Mouse (Mus musculus) gastrocnemius, adult 2 months (tissue): ENCODE measurements around the gene Rbpj. TPM values are rescaled to one million over a fixed set of nuclear protein-coding genes. Genes with fewer than 3 reads are reported as not detected.

Experiments used
- DNase-seq: peaks from one replicate; pipeline ENCODE4 v3.0.0; 2022
- H3K27ac ChIP-seq: fragments of 200-600 bp; 2 replicates; pipeline ENCODE4 v1.8.1; 2022; ENCODE audit warnings: mild to moderate bottlenecking
- H3K4me3 ChIP-seq: fragments of 200-600 bp; 2 replicates; pipeline ENCODE4 v1.8.1; 2022; ENCODE audit warnings: mild to moderate bottlenecking, moderate library complexity
- CTCF ChIP-seq: fragments of 200-600 bp; IDR thresholded peaks from 2 replicates; pipeline ENCODE4 v1.8.1; 2022; ENCODE audit warnings: antibody characterized with exemption, mild to moderate bottlenecking, moderate library complexity
- intact Hi-C: fragments of 180-260 bp; cut with DNase I; formaldehyde crosslinking; loops from one replicate; pipeline ENCODE4 v1.15.1; 2025
- total RNA-seq, 2 experiments: library from RNA; stranded (reverse); gene quantifications; 2 replicates each; pipeline ENCODE4 v1.2.3; 2021

Rbpj gene
- total RNA-seq, 2 experiments from 2014 or later: 20.9 to 21.7 TPM

GRCm38 (mm10) chr5:53451829-53452228 lies 14.1 kb upstream of the Rbpj start:
- DNase-seq: no peak
- no peak overlapping the region for H3K27ac ChIP-seq
- no peak for TF ChIP-seq CTCF
- intact Hi-C loops: no loop called here
- H3K4me3 ChIP-seq: no peak overlapping the region

GRCm38 (mm10) chr5:53452920-53453319 lies 13.0 kb upstream of the Rbpj start:
- no peak for TF ChIP-seq CTCF
- DNase-seq: no peak
- intact Hi-C loops: no loop called here

GRCm38 (mm10) chr5:53454706-53455105 lies 11.2 kb upstream of the Rbpj start:
- Histone ChIP-seq H3K27ac (peak overlapping the region; percentile 66), H3K4me3 (no peak overlapping the region)
- intact Hi-C loops: no loop called here
- peak; percentile 63 for DNase-seq
- TF ChIP-seq CTCF: no peak

More at GRCm38 (mm10) chr5:53452920-53453319, 13.0 kb upstream of the Rbpj start:
- no peak overlapping the region for H3K27ac ChIP-seq
- no peak overlapping the region for H3K4me3 ChIP-seq

GRCm38 (mm10) chr5:53455459-53455858 lies 10.5 kb upstream of the Rbpj start:
- intact Hi-C loops: no loop called here
- no peak overlapping the region for H3K4me3 ChIP-seq
- peak overlapping the region; percentile 66 for H3K27ac ChIP-seq
- no peak for TF ChIP-seq CTCF
- DNase-seq: no peak

- H3K4me3 ChIP-seq: no peak overlapping the region
- intact Hi-C loops: no loop called here
- H3K27ac ChIP-seq: 0 out of 2 replicates have a peak overlapping the region, but pooled peaks have one; percentile 6
- peak; percentile 16 for DNase-seq
- TF ChIP-seq CTCF: no peak
These were observed 5.8 kb upstream of the Rbpj start for GRCm38 (mm10) chr5:53460196-53460595.

GRCm38 (mm10) chr5:53463098-53464018 lies 2.6 kb upstream of the Rbpj start:
- intact Hi-C loops: no loop called here
- DNase-seq: no peak
- no peak overlapping the region for H3K4me3 ChIP-seq
- H3K27ac ChIP-seq: no peak overlapping the region
- no peak for TF ChIP-seq CTCF

- intact Hi-C loops: no loop called here
- no peak for DNase-seq
- Histone ChIP-seq H3K4me3 (peak overlapping the region; percentile 28), H3K27ac (peak overlapping the region; percentile 90)
- TF ChIP-seq CTCF: no peak
These were observed 726 bp downstream of the Rbpj start for GRCm38 (mm10) chr5:53466422-53467333.

- intact Hi-C loops: no loop called here
These were observed 1.6 kb downstream of the Rbpj start for GRCm38 (mm10) chr5:53467602-53468001.

GRCm38 (mm10) chr5:53468366-53468765 lies 2.4 kb downstream of the Rbpj start:
- TF ChIP-seq CTCF: no peak
- H3K27ac ChIP-seq: peak overlapping the region; percentile 90
- 0 out of 2 replicates have a peak overlapping the region, but pooled peaks have one; percentile 29 for H3K4me3 ChIP-seq
- intact Hi-C loops: no loop called here
- DNase-seq: peak; percentile 6

More at GRCm38 (mm10) chr5:53467602-53468001, 1.6 kb downstream of the Rbpj start:
- Histone ChIP-seq H3K4me3 (peak overlapping the region; percentile 29), H3K27ac (peak overlapping the region; percentile 90)
- TF ChIP-seq CTCF: no peak
- DNase-seq: no peak

GRCm38 (mm10) chr5:53469098-53469776 lies 3.3 kb downstream of the Rbpj start:
- no peak for TF ChIP-seq CTCF
- intact Hi-C loops: no loop called here
- Histone ChIP-seq H3K4me3 (peak overlapping the region; percentile 62), H3K27ac (peak overlapping the region; percentile 90)
- DNase-seq: peak; percentile 68

- intact Hi-C loops: loop anchor here (5.0 kb wide), 2 partner anchors 38 to 118 kb away; no protein-coding TSS in a partner anchor
- Histone ChIP-seq H3K4me3 (peak overlapping the region; percentile 62), H3K27ac (peak overlapping the region; percentile 90)
- TF ChIP-seq CTCF: no peak
- DNase-seq: peak; percentile 51
These were observed 3.8 kb downstream of the Rbpj start for GRCm38 (mm10) chr5:53469777-53470131.
